Comparison of ENCODE assay signal across 17 mouse cellular contexts in genomic region chr19:50358561-50358960, GRCm38 (mm10).
DNase-seq lines count a peak whose midpoint lies in the region; ATAC-seq and TF ChIP-seq lines count a peak whose summit lies in the region.
"Had no signal": no experiment of that assay in that cellular context is flagged by ENCODE, and none has a peak within 500 bp of the region (broad histone marks: within the 10 kb centered on the region; RNA-seq: fewer than 3 reads in every experiment).

No protein-coding gene starts in this region.

- no peak overlapping the region for H3K4me2 ChIP-seq in forebrain, embryonic 14.5 days (ENCODE audit: low read length)
- no peak overlapping the region for H3K4me2 ChIP-seq in forebrain, postnatal 0 days (ENCODE audit: low read depth)
- no peak overlapping the region for H3K4me2 ChIP-seq in embryonic facial prominence, embryonic 11.5 days (ENCODE audit: low read depth, low read length)
- H3K4me2 ChIP-seq: midbrain, embryonic 13.5 days had no signal

- no peak overlapping the region for H3K4me3 ChIP-seq in forebrain, embryonic 14.5 days (ENCODE audit: low read depth, low read length)
- no peak overlapping the region for H3K4me3 ChIP-seq in forebrain, postnatal 0 days (ENCODE audit: low read depth, low read length)
- no peak overlapping the region for H3K4me3 ChIP-seq in embryonic facial prominence, embryonic 11.5 days (ENCODE audit: low read depth, low read length)
- H3K4me3 ChIP-seq: gastrocnemius, adult 2 months; midbrain, embryonic 13.5 days had no signal

- 0 out of 2 replicates have a peak, but pooled peaks have one; percentile 32 for ATAC-seq in forebrain, embryonic 14.5 days
- no peak for ATAC-seq in forebrain, postnatal 0 days
- ATAC-seq in embryonic facial prominence, embryonic 11.5 days (replicated peaks; ENCODE audit: insufficient number of reproducible peaks, low FRiP score, low TSS enrichment, low read depth): no peak
- ATAC-seq in monocyte, adult 5-6 weeks (replicated peaks; ENCODE audit: insufficient number of reproducible peaks, low FRiP score, low TSS enrichment, poor library complexity, severe bottlenecking): no peak
- ATAC-seq: hindbrain, postnatal 0 days; midbrain, embryonic 13.5 days had no signal

- H3K27me3 ChIP-seq in forebrain, embryonic 14.5 days (replicated peaks; ENCODE audit: control insufficient read depth, insufficient read depth, low read length): no peaks in the 10 kb centered on the region
- no peaks in the 10 kb centered on the region for H3K27me3 ChIP-seq in forebrain, postnatal 0 days (ENCODE audit: insufficient read depth, low read length)
- H3K27me3 ChIP-seq in embryonic facial prominence, embryonic 11.5 days (ENCODE audit: control insufficient read depth, insufficient read depth, low read length): no peaks in the 10 kb centered on the region
- H3K27me3 ChIP-seq: midbrain, embryonic 13.5 days had no signal

- WGBS in forebrain, embryonic 14.5 days: 15% methylated on average over 2 of the region's 2 CpGs
- 12% methylated on average over 2 of the region's 2 CpGs for WGBS in forebrain, postnatal 0 days
- 32% methylated on average over 2 of the region's 2 CpGs for WGBS in embryonic facial prominence, embryonic 11.5 days

- H3K9ac ChIP-seq in forebrain, embryonic 14.5 days (ENCODE audit: low read length): no peak overlapping the region
- H3K9ac ChIP-seq in forebrain, postnatal 0 days: no peak overlapping the region
- H3K9ac ChIP-seq in embryonic facial prominence, embryonic 11.5 days (replicated peaks; ENCODE audit: low read length): no peak overlapping the region
- H3K9ac ChIP-seq: midbrain, embryonic 13.5 days had no signal

- TF ChIP-seq CTCF in forebrain, postnatal 0 days (IDR thresholded peaks at IDR 0.05; ENCODE audit: low read depth): no peak

- H3K27ac ChIP-seq in forebrain, embryonic 14.5 days (ENCODE audit: low read depth, low read length): no peak overlapping the region
- H3K27ac ChIP-seq in forebrain, postnatal 0 days (ENCODE audit: low read depth, low read length): no peak overlapping the region
- no peak overlapping the region for H3K27ac ChIP-seq in embryonic facial prominence, embryonic 11.5 days (replicated peaks; ENCODE audit: low read depth, low read length)
- H3K27ac ChIP-seq: gastrocnemius, adult 2 months; hindbrain, postnatal 0 days; midbrain, embryonic 13.5 days had no signal

- H3K4me1 ChIP-seq in forebrain, embryonic 14.5 days (ENCODE audit: control insufficient read depth, insufficient read depth, low read length): peaks cover 4% of the 10 kb centered on the region
- no peaks in the 10 kb centered on the region for H3K4me1 ChIP-seq in forebrain, postnatal 0 days (ENCODE audit: insufficient read depth)
- H3K4me1 ChIP-seq in embryonic facial prominence, embryonic 11.5 days (ENCODE audit: control insufficient read depth, insufficient read depth, low read length): no peaks in the 10 kb centered on the region

- H3K9me3 ChIP-seq in forebrain, embryonic 14.5 days (replicated peaks; ENCODE audit: control insufficient read depth, low read length): no peaks in the 10 kb centered on the region
- H3K9me3 ChIP-seq in forebrain, postnatal 0 days (ENCODE audit: low read length): no peaks in the 10 kb centered on the region
- H3K9me3 ChIP-seq in embryonic facial prominence, embryonic 11.5 days (replicated peaks; ENCODE audit: control insufficient read depth, low read length): no peaks in the 10 kb centered on the region
- H3K9me3 ChIP-seq: midbrain, embryonic 13.5 days had no signal

- no peaks in the 10 kb centered on the region for H3K36me3 ChIP-seq in forebrain, embryonic 14.5 days (ENCODE audit: control insufficient read depth, insufficient read depth, low read length)
- H3K36me3 ChIP-seq in forebrain, postnatal 0 days (ENCODE audit: insufficient read depth): no peaks in the 10 kb centered on the region
- H3K36me3 ChIP-seq in embryonic facial prominence, embryonic 11.5 days (replicated peaks; ENCODE audit: control insufficient read depth, insufficient read depth, low read depth, low read length): no peaks in the 10 kb centered on the region
- H3K36me3 ChIP-seq: midbrain, embryonic 13.5 days had no signal

- peak; percentile 39 for DNase-seq in forebrain, embryonic 14.5 days (ENCODE audit: low spot score)
- DNase-seq in forebrain, postnatal 0 days: no peak
- DNase-seq in Muller cell, postnatal 12 days (ENCODE audit: inconsistent ontology term): peak; percentile 92
- DNase-seq in embryonic facial prominence, embryonic 11.5 days (ENCODE audit: low spot score): peak; percentile 38
- DNase-seq in kidney, postnatal 36 days: peak; percentile 22 to 26
- no peak for DNase-seq in adrenal gland, postnatal 10 days
- DNase-seq: B cell, adult 2 months; cerebellum, adult 11-12 months; gastrocnemius, adult 2 months; heart, postnatal 14 days; left cerebral cortex, postnatal 4 days; lung, postnatal 4 days; right cerebral cortex, postnatal 25 days; thymus, postnatal 36 days had no signal

Comparison
In these comparisons a context has a peak if more than half of its experiments do, and no peak if none do; other contexts are left out.
1. DNase-seq: peak in forebrain, embryonic 14.5 days (single experiment), Muller cell, postnatal 12 days (single experiment), embryonic facial prominence, embryonic 11.5 days (single experiment) and kidney, postnatal 36 days (2 of 2); none in forebrain, postnatal 0 days (single experiment) and adrenal gland, postnatal 10 days (single experiment).